Mouse (Mus musculus) inflammation-experienced regulatory T-cells, adult 16 weeks (primary cell): ENCODE measurements around the gene E2f6. TPM values are rescaled to one million over a fixed set of nuclear protein-coding genes. Genes with fewer than 3 reads are reported as not detected.

Source experiments
- polyA plus RNA-seq: library from polyadenylated mRNA; unstranded; fragments of 100-300 nt; shearing (Covaris generic); gene quantifications from one replicate; pipeline ENCODE4 v1.2.1, GENCODE M21; 2017

E2f6 gene
- 6.5 TPM for polyA plus RNA-seq

GRCm38 (mm10) chr12:16810525-16811431 is at the start of gene E2f6:
E2f6 (plus strand) TSS chr12:16810963.

GRCm38 (mm10) chr12:16800259-16800958 is 10.4 kb upstream of the E2f6 start, which contains the start of gene Greb1:
Greb1 (minus strand) TSS chr12:16800886.

Other genes with a start within 250 kb of the E2f6 start
- gene Lpin1, start 200.0 kb upstream of the E2f6 start, polyA plus RNA-seq, result 35.5 TPM
- not detected for gene Ntsr2, start 157.6 kb upstream of the E2f6 start, polyA plus RNA-seq
- 0.28 TPM for gene Greb1, start 10.1 kb upstream of the E2f6 start, polyA plus RNA-seq
- 10.0 TPM for gene Rock2, start 83.9 kb downstream of the E2f6 start, polyA plus RNA-seq
- 69.6 TPM for gene Pqlc3, start 189.4 kb downstream of the E2f6 start, polyA plus RNA-seq
- gene 2410004P03Rik, start 200.8 kb downstream of the E2f6 start, polyA plus RNA-seq, result 1.7 TPM